Mouse (Mus musculus) liver, postnatal 0 days (tissue): ENCODE results near the gene Fbxo31. TPM values are rescaled to one million over a fixed set of nuclear protein-coding genes. Genes with fewer than 3 reads are reported as not detected.
"Not testable (repeated sequence)": the region's sequence is repeated elsewhere in the genome, so short reads cannot be mapped to it uniquely, and the experiment has no call there.

Experiments
- ATAC-seq: fragments of 200-750 bp; cut with Nextera tagmentation; 2 replicates; pipeline ENCODE4 v1.8.0; 2017; ENCODE audit warnings: mild to moderate bottlenecking, moderate library complexity
- DNase-seq: peaks from one replicate; pipeline ENCODE4 v3.0.0-alpha.2; 2016
- H3K27ac ChIP-seq: fragments of 300-500 bp; sonication (generic); 2 replicates; pipeline ENCODE4 v1.5.1; 2014; ENCODE audit warnings: antibody characterized with exemption, moderate library complexity, mild to moderate bottlenecking, low read depth
- H3K27me3 ChIP-seq: fragments of 300-500 bp; sonication (generic); 2 replicates; pipeline ENCODE4 v1.6.1; 2014; ENCODE audit warnings: low read length, control low read depth, mixed read lengths; ENCODE audit not compliant: insufficient read depth
- H3K36me3 ChIP-seq: fragments of 300-500 bp; sonication (generic); replicated peaks from 2 replicates; pipeline ENCODE4 v1.6.1; 2014; ENCODE audit warnings: mild to moderate bottlenecking, control low read depth, low read length, moderate library complexity, mixed read lengths; ENCODE audit not compliant: insufficient read depth
- H3K4me1 ChIP-seq: fragments of 300-500 bp; sonication (generic); 2 replicates; pipeline ENCODE4 v1.6.1; 2014; ENCODE audit warnings: antibody characterized with exemption, mild to moderate bottlenecking, control low read depth; ENCODE audit not compliant: insufficient read depth
- H3K4me2 ChIP-seq: fragments of 300-500 bp; sonication (generic); 2 replicates; pipeline ENCODE4 v1.6.1; 2014; ENCODE audit warnings: low read depth, mild to moderate bottlenecking, low read length, moderate library complexity, mixed read lengths
- H3K4me3 ChIP-seq: fragments of 300-500 bp; sonication (generic); 2 replicates; pipeline ENCODE4 v1.5.1; 2014; ENCODE audit warnings: low read depth, low read length
- H3K9ac ChIP-seq: fragments of 300-500 bp; sonication (generic); replicated peaks from 2 replicates; pipeline ENCODE4 v1.6.1; 2014; ENCODE audit warnings: mild to moderate bottlenecking, moderate library complexity
- H3K9me3 ChIP-seq: fragments of 300-500 bp; sonication (generic); 2 replicates; pipeline ENCODE4 v1.6.1; 2016; ENCODE audit warnings: mild to moderate bottlenecking, control low read depth, low read length, mixed read lengths
- CTCF ChIP-seq: sonication (generic); IDR thresholded peaks from 2 replicates; pipeline ENCODE4 v1.5.1; 2016; ENCODE audit warnings: antibody characterized with exemption, low read depth
- EP300 ChIP-seq: IDR thresholded peaks from 2 replicates; pipeline ENCODE4 v1.6.1; 2016; ENCODE audit warnings: antibody characterized with exemption, low read depth, mild to moderate bottlenecking
- WGBS: fragments of 180-500 bp; shearing (Covaris S2); extraction: QIAGEN DNeasy Blood & Tissue Kit; methylation state at CpG from one replicate; pipeline ENCODE4 v1.1.7; 2014; ENCODE audit not compliant: insufficient replicate concordance; 5-methylcytosine and 5-hydroxymethylcytosine counted together
- polyA plus RNA-seq: library from polyadenylated mRNA; unstranded; fragments of >200 nt; fragmentation: Nextera tagmentation; extraction: Ambion mirVana; gene quantifications from 2 replicates; pipeline ENCODE4 v1.2.1, GENCODE M21; 2015

Fbxo31 gene
- polyA plus RNA-seq, 1 experiment from 2014 or later, result 13.9 TPM

DNA sequence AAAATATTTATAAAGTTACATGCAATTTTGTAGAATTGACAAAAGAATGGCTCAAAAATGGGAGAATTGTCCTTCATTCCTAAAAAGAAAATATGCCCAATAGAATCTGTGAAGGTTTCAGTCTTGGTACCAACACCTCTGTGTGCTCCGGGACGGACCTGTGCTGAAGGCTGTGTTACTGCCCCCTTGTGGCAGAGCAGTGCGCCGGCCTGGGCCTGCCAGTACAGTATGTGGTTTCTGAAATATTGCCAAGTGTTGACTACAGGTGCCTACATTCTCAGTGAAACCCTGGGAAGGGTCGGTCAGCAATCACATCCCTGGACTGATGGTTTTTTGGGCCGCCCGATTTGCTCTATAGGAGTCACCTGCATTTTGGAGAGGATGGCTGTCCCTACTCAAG is 20.3 kb upstream of the Fbxo31 start:
- peaks cover 43% of the 10 kb centered on the region for H3K36me3 ChIP-seq
- no peaks in the 10 kb centered on the region for H3K9me3 ChIP-seq
- DNase-seq, result peak; percentile 87
- H3K27me3 ChIP-seq, result no peaks in the 10 kb centered on the region
- no peaks in the 10 kb centered on the region for H3K4me1 ChIP-seq
- H3K4me3 ChIP-seq, result no peak overlapping the region
- no peak overlapping the region for H3K27ac ChIP-seq
- H3K4me2 ChIP-seq, result no peak overlapping the region
- 29% methylated on average over 7 of the region's 7 CpGs for WGBS
- H3K9ac ChIP-seq, result no peak overlapping the region
- peak; percentile 77 for ATAC-seq
- TF ChIP-seq EP300, result no peak
- TF ChIP-seq CTCF, result peak; percentile 95

DNA sequence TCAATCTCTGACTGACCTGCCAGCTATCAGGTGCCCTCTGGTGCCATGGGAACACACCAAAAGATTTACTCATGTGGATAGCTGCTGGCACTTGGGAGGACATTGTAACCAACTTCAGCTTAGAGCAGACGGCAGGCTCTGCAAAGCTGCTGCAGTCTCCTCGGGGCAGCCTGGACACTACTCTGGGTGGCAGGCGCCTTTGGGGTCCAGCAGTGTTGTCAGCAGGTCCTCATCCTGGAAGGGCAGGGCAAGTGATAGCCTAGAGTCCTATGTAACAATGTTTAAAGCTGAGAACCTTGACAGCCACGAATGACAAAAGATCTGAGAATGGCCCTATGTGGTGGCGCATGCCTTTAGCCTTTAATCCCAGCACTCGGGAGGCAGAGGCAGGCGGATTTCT is 19.6 kb upstream of the Fbxo31 start:
- no peak for TF ChIP-seq CTCF
- no peak for TF ChIP-seq EP300
- no peak for DNase-seq
- no peak for ATAC-seq
- no peak overlapping the region for H3K27ac ChIP-seq
- 91% methylated on average over 7 of the region's 7 CpGs for WGBS
- no peaks in the 10 kb centered on the region for H3K27me3 ChIP-seq
- H3K4me1 ChIP-seq, result no peaks in the 10 kb centered on the region; the same call in 1 of the 2 replicates
- no peak overlapping the region for H3K9ac ChIP-seq
- no peak overlapping the region for H3K4me3 ChIP-seq
- peaks cover 50% of the 10 kb centered on the region for H3K36me3 ChIP-seq
- no peaks in the 10 kb centered on the region for H3K9me3 ChIP-seq
- H3K4me2 ChIP-seq, result no peak overlapping the region

DNA sequence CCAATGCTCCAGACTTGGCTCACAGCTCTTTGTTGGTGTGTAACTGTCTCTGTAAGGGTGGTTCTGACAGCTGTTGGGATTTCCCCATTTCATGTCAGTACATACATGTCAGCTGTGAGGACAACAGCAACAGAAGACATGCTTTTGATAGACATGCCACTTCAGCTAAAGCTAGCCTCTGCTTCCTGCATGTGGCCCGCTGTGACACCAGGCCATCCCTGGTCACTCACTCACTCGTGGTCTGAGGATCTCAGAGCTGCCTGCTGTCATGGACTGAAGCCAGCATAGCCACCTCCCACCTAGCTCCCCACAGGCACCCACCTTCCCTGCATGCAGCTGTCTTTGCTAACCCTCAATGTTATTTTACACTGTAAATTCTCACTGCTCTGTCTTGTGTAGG is 18.9 kb upstream of the Fbxo31 start:
- peaks cover 52% of the 10 kb centered on the region for H3K36me3 ChIP-seq
- not testable (repeated sequence) for H3K27ac ChIP-seq, H3K4me2 ChIP-seq, ATAC-seq, H3K4me3 ChIP-seq, H3K9me3 ChIP-seq, H3K9ac ChIP-seq, DNase-seq, H3K4me1 ChIP-seq, H3K27me3 ChIP-seq
- WGBS, result 77% methylated on average over 2 of the region's 2 CpGs

DNA sequence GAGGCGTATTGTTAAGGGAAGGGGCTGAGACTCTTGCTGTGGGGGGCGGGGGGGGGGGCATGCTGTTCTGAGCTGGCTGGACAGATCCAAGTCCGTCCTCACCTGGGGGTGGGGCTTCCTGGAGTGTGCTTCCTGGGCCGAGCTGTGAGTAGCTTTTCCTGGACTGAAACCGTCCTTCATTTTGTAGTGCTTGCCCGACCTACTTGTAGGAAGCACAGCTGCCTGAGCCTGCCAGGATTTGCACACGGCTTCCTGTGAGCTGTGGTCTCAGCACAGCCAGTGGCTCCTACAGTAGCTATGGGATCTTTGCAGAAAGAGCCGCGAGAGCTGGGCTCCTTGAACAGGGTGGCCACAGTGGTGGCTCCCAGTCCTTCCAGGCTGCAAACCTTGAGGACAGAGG is 15.4 kb upstream of the Fbxo31 start:
- ATAC-seq, result no peak
- no peak for TF ChIP-seq EP300
- no peak for TF ChIP-seq CTCF

DNA sequence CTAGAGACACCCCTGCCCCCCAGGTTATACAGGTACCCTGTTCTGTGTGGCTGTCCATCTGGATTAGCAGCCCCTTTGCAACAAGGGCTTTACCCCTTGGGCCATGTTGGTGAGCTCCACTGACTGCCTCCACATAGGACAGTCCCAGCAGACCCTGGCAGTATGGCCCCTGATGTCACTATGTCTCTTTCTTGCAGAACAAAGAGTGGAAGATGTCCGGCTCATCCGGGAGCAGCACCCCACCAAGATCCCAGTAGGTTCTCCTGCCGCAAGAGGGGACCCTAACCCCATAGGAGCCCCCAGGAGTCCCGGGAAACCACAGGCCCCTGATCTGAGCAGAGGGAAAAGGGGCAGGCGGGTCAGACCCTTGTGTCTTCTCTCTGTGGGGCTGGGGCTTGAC is 14.7 kb upstream of the Fbxo31 start:
- TF ChIP-seq EP300, result no peak
- 89% methylated on average over 5 of the region's 5 CpGs for WGBS
- no peak overlapping the region for H3K4me3 ChIP-seq
- no peak overlapping the region for H3K9ac ChIP-seq
- ATAC-seq (no peak), DNase-seq (no peak)
- H3K36me3 ChIP-seq, result peaks cover 50% of the 10 kb centered on the region
- no peaks in the 10 kb centered on the region for H3K27me3 ChIP-seq
- H3K4me2 ChIP-seq, result no peak overlapping the region
- H3K4me1 ChIP-seq, result peaks cover 27% of the 10 kb centered on the region
- H3K27ac ChIP-seq, result no peak overlapping the region
- H3K9me3 ChIP-seq, result no peaks in the 10 kb centered on the region

More for the DNA sequence above, 15.4 kb upstream of the Fbxo31 start:
- no peak overlapping the region for H3K27ac ChIP-seq
- H3K4me3 ChIP-seq, result no peak overlapping the region
- H3K9me3 ChIP-seq, result no peaks in the 10 kb centered on the region
- H3K4me2 ChIP-seq, result no peak overlapping the region
- 68% methylated on average over 9 of the region's 9 CpGs for WGBS
- H3K4me1 ChIP-seq, result peaks cover 24% of the 10 kb centered on the region
- peaks cover 50% of the 10 kb centered on the region for H3K36me3 ChIP-seq
- H3K9ac ChIP-seq, result no peak overlapping the region
- DNase-seq, result no peak
- no peaks in the 10 kb centered on the region for H3K27me3 ChIP-seq

DNA sequence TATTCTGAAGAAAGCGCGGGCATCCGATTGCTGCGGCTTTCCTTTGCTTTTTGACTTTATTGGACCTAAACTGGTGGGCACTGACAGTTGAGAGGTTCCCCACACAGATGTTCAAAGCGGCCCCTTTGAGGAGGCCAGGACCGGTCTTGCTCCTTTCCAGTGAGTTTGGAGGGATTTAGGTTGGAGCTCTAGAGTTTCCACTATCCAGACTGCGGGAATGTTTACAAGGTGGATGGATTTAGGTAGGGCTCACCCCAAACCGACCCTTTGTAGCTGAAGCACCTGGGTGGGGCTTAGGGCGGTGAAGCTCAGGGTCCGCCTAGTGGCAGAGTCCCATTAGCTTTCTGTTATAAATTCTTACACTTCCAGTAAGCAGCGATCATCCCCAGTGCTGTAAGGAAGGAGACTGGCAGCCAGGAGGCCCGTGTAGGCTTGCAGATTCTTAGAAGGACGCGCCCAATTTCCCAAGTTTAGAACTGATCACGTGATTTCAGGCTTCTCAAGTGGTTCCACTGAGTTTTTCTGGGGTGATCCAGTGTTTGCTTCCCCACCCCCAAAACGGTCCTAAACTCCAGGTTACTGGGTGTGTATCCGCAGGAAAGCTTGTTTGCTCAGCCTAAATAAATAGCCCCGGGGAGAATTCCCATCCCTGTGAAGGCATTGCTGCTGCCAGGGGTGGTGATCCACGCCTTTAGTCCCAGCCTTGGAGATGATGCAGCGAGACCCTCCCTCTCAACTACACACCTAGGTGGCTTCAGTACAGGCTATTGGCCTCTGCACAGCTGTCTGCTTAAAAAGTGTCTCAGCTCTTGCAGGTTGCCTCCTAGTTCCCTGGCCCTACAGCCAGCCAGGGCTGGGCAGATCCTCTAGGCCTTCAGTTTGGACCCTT is 12.8 kb upstream of the Fbxo31 start:
- 15% methylated on average over 20 of the region's 20 CpGs for WGBS
- peaks cover 36% of the 10 kb centered on the region for H3K36me3 ChIP-seq
- ATAC-seq (peak; percentile 22), DNase-seq (peak; percentile 68)
- TF ChIP-seq EP300 (no peak), CTCF (peak; percentile 71)
- no peaks in the 10 kb centered on the region for H3K27me3 ChIP-seq
- peak overlapping the region; percentile 92 for H3K27ac ChIP-seq
- peak overlapping the region; percentile 80 for H3K4me3 ChIP-seq
- H3K9me3 ChIP-seq, result no peaks in the 10 kb centered on the region
- peaks cover 38% of the 10 kb centered on the region for H3K4me1 ChIP-seq
- H3K4me2 ChIP-seq, result peak overlapping the region; percentile 93
- H3K9ac ChIP-seq, result peak overlapping the region; percentile 96
